Mouse (Mus musculus) spleen, adult 2 months (tissue): ENCODE measurements around the gene Abhd4.

Experiments used
- CTCF ChIP-seq: fragments of 200-500 bp; IDR thresholded peaks from 2 replicates; pipeline ENCODE4 v1.5.1; 2011; ENCODE audit warnings: mild to moderate bottlenecking, inconsistent platforms; ENCODE audit not compliant: insufficient read depth, insufficient read length, insufficient replicate concordance; ENCODE audit errors: extremely low read depth
- POLR2A ChIP-seq: fragments of 200-500 bp; IDR thresholded peaks from 2 replicates; pipeline ENCODE4 v1.6.1; 2011; ENCODE audit warnings: low read depth, low read length, inconsistent platforms

- no peak for TF ChIP-seq CTCF
- TF ChIP-seq POLR2A: no peak
These were observed 9.1 kb downstream of the Abhd4 start for GRCm38 (mm10) chr14:54263099-54263498.
